Mouse (Mus musculus): ENCODE results near the gene Apoa4.
A peak's percentile ranks its signal among the peaks of the same experiment; 100 is the strongest.

Gene Apoa4

DNA sequence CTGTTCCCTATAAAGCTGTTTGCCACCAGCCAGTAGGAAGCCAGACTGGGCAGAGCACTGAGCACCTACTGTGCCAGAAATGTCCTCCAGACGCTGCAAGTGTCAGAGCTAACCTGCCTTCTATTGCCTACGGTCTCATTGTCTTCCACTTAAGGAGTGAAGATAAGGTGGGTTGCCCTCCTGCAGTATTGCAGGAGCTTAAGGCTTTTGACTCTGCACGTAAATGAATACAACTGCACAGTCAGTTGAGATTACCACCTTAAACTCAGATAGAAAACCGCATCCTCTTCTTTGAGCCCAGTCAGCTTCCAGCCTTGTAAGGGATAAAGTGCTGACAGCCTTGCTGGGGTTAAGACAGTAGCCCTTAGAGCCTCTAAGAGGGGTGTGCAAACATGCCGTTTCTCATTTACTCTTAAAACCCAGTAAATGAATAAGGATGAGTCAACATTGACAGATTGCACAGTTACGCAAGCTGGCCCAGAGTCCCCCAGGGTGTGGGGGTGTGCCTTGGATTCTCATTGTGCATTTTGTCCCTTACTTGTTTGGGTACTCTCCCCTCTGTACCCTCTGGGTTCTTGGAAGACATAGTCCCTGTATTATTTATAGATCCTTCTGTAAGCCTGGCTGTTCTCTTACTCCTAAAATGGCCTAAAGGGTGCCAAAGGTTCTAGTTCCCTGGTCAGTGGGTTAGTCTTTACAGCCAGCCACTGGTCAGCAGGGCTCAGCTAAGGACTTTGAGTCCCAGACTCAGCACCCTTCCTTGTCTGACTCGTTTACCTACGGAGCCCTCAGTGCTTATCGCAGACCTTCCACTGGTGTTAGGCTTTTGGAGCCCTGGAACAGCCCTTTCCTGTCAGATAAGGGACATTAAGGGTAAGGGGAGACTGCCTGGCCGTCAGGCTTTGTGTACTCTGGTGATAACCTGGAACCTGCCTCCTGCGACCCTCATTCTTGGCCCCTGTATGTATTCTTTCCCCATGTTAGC, 24.9 kb upstream of the Apoa4 start:
- no peak for TF ChIP-seq GATA4 (IDR thresholded peaks at IDR 0.05; ENCODE audit: insufficient replicate concordance, low read length)

DNA sequence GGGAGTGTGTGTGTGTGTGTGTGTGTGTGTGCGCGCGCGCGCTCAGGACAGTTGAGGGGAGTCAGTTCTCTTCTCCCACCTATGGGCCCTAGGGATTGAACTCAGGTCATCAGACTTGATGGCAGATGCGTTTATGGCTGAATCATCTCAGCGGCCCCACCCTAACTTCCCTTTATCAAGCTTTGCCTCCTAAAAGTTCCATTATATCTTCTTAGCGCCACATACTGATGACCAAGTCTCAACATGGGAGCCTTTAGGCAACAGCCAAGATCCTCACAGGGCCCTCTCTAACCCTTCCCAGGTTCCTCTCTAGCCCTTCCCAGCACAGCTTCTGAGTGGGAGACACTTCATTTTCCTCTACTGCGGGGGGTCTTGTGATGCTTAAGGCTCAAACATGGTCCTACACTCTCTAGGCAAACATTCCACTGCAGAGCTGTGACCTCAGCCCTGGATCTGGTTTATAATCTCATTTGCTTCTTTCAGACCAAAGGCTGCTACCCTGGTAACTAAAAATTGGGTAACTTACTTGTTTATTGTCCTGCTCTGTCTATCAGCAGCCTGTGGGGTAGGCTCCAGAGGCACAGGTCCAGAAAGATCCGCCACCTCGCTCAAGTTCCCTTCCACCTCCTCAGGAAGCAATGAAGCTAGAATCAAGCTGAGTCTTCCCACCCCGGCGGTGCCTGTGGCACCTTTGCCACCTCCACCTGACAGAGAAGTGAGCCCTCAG, 23.6 kb upstream of the Apoa4 start:
- TF ChIP-seq GATA4 (IDR thresholded peaks at IDR 0.05; ENCODE audit: insufficient replicate concordance, low read length): peak; percentile 63; the same call in 1 of the 2 replicates

DNA sequence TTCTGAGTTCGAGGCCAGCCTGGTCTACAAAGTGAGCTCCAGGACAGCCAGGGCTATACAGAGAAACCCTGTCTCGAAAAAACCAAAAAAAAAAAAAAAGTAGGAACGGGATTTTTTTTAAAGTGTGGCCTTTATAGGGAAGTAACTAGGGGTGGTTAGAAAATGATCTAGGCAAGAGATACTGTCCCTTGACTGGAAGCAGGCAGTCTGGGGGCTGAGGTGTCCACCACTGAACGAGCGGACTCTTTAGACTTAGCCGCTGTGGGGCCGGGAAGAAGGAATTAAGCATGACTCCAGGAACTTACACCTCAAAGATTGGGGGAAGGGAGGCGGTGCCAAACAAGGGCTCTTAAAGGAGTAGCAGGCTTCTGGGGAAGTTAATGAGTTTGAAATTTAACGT, 22.3 kb upstream of the Apoa4 start:
- no peak for TF ChIP-seq GATA4 (IDR thresholded peaks at IDR 0.05; ENCODE audit: insufficient replicate concordance, low read length)

DNA sequence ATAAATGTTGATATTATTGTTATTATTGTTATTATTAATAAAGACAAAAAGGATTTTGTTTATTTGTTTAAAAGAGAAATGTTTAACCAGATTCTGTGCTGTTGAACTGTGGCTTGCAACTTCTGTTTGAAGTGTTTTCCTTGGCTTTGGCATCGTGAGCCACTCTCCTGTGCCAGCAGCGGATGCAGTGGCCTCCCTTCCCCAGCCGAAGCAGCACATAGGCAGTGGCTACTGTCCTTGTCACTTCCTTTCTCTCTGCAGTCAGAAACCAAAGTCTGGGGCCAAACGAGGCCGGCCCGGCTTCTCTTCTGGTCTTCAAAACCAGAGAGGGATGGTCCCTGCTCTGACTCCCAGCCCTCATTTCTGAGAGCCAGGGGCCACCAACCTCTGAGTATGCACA, 17.4 kb upstream of the Apoa4 start:
- no peak for TF ChIP-seq GATA4 (IDR thresholded peaks at IDR 0.05; ENCODE audit: insufficient replicate concordance, low read length)

DNA sequence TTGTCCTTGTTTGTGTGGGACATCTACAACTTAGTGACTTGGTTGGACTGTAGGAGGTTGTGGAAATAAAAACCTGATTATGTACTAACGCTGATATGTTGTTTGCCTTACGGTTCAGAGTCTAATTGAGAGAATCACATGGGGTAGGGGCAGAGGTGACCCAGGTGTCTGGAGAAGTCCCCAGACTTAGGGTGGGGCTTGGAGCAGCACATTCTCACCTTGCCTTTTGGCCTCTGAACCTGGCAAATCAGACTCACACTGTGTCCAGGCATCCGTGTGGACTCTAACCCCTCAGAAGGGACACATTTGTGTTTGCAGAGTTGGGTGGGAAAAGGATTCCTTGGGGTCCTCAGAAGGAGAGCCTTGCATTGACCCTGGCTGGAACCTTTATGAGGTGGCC, 16.4 kb upstream of the Apoa4 start:
- TF ChIP-seq GATA4 (IDR thresholded peaks at IDR 0.05; ENCODE audit: insufficient replicate concordance, low read length): no peak

DNA sequence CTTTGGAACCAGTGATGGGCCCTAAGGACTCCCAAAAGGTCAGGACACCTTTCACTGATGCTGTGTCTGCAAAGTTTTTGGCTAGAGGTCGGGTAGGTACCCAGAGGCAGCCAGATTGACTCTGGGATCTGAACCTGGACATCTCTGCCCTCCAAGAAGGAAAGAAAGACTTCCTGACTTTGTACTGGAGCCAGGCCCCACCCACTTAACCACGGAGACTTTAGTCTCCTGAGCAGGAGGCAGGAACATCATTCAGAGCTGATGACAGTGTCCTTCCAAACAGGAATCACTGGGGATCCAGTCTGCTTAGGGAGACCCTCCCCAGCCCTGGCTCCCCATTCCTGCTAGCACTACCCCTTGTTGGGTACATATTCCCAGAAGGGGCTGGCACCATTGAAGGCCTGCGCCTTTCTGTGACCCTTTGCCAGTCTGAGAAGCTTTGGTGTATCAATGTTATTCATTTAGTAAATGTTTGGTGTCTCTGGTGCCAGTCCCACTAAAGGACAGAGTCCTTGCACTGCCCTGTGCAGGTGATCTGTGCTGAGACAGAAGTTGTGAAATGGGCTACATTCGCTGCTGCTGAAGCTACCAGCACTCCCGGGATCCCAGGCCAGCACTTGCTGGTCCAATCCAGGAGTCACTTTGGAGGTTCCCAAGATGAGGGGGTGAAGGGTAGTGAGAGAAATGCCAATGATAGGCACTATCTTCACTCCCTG, 15.4 kb upstream of the Apoa4 start:
- TF ChIP-seq GATA4 (IDR thresholded peaks at IDR 0.05; ENCODE audit: insufficient replicate concordance, low read length): no peak

DNA sequence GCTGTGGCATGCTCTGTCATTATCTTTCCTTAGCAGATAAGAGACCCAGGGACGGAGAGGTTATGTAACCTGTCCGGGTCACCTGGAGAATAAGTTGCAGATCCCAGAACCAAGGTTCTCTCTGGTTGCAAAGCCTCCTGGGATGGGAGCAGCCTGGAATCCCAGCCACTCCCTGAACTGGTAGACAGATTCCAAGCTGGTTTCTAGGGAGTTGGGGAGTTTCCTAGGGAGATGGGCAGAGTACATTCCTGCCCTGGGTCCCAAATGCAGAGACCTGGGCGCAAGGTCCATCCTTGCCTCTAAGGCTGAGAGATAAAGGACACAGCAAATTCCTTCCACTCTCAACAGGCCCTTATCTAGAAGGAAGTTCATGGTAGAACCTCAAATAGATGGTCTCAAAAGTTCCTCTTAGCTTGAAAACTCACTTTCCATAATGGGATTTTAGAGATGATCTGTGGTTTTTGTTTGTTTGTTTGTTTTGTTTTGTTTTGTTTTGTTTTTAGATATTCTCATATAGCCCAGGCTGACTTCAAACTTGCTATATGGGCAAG, 13.4 kb upstream of the Apoa4 start:
- TF ChIP-seq GATA4 (IDR thresholded peaks at IDR 0.05; ENCODE audit: insufficient replicate concordance, low read length): no peak

DNA sequence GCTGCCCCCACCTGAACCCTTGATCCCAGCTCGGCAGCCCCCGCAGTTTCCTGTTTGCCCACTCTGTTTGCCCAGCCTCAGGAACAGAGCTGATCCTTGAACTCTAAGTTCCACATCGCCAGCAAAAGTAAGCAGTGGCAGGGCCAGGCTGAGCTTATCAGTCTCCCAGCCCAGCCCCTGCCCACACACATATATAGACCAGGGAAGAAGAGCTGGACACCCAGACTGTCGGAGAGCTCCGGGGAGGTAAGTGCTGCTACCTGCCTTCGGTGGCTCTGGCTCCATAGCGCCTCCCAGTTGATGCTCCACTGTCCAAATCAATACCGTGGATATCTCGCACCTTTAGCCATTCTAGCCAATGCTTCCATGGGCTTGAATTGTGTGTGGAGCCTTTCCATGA, 12.0 kb upstream of the Apoa4 start, which contains the start of gene Apoa1:
Gene Apoa1, plus strand, starts transcription at position 90 of the 400 bp plus-strand sequence.
- TF ChIP-seq GATA4 (IDR thresholded peaks at IDR 0.05; ENCODE audit: insufficient replicate concordance, low read length): peak; percentile 46; the same call in 1 of the 2 replicates

DNA sequence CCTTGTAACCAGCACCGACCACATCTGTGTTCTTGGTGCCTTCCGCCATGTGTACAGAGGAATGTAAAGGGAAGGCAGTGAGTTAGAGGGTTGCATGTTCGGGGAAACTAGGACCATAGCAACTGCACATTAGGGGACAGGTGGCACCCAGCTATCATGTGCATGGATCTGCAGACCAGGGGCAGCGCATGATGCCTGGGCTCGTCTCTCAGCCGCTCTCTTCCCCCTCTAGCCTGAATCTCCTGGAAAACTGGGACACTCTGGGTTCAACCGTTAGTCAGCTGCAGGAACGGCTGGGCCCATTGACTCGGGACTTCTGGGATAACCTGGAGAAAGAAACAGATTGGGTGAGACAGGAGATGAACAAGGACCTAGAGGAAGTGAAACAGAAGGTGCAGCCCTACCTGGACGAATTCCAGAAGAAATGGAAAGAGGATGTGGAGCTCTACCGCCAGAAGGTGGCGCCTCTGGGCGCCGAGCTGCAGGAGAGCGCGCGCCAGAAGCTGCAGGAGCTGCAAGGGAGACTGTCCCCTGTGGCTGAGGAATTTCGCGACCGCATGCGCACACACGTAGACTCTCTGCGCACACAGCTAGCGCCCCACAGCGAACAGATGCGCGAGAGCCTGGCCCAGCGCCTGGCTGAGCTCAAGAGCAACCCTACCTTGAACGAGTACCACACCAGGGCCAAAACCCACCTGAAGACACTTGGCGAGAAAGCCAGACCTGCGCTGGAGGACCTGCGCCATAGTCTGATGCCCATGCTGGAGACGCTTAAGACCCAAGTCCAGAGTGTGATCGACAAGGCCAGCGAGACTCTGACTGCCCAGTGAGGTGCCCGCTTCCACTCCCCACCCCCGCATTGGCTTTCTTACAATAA, 10.7 kb upstream of the Apoa4 start:
- no peak for TF ChIP-seq GATA4 (IDR thresholded peaks at IDR 0.05; ENCODE audit: insufficient replicate concordance, low read length)

DNA sequence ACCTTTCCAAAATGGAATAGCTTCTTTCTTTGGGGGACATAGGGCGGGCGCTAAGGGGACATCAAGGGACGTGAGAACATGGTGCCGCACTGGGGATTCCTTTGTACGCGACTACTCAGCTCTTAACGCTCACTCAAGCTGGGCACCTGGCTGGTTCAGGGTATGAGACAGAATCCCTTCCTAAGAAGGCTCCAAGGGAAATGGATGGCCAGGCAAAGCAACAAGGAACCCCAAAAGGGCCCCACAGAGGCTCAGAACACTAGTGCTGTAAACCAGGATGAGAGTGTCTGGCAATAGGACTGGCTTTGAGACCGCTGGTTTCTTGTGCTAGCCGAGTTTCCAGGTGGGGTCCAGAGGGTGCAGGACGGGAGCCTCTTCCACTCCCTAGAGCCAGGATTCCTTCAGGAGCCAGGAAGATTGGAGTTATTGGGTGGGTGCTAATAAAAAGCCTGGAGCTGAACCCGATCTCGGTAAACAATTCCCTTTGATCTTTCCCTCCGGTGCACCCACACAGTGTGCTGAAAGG, 10.0 kb upstream of the Apoa4 start:
- no peak for TF ChIP-seq GATA4 (IDR thresholded peaks at IDR 0.05; ENCODE audit: insufficient replicate concordance, low read length)

DNA sequence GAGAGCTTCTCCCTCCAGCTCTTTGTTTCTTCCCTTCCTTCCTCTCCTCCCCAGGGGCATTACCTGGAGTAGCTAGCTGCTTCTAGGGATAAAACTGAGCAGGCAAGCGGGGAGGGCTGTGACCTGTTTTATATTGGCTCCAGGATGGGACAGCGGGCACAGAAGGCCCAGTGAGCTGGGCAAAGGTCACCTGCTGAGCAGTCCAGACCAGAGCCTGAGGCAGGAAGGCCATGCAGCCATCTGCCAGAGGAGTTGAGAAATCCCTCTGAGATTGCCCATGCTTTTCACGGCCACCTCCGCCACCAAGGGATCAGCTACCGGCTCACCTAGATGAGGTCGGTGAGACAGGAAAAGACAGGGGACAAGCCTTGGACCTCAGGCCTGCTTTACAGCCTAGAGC, 5.3 kb upstream of the Apoa4 start:
- TF ChIP-seq GATA4 (IDR thresholded peaks at IDR 0.05; ENCODE audit: insufficient replicate concordance, low read length): 0 out of 2 replicates have a peak, but pooled peaks have one; percentile 3

DNA sequence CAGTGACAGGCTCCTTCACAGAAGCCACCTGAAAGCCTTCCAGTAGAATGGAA, 5.1 kb upstream of the Apoa4 start, which contains the start of gene Apoc3:
Gene Apoc3, minus strand, starts transcription at position 41 of the 53 bp plus-strand sequence.
- no peak for TF ChIP-seq GATA4 (IDR thresholded peaks at IDR 0.05; ENCODE audit: insufficient replicate concordance, low read length)

DNA sequence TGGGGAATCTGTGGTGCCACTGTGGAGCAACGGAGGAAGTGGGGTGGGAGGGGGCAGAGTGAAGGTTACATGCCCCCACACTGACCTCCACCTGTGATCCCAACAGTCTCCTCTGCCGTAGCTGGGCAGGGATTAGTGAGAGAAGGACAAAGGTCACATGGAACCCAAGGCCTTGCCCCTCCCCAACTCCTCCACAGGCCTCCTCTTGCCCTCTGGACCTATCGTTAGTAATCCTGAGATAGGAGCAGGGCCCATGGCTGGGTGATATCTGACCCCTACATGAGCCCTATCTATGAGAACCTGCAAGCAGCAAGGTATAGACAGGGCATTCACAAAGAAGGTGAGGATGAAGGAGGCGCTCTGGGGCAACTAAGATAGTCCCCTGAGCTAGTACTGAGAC, 4.8 kb upstream of the Apoa4 start:
- peak; percentile 12; the same call in 1 of the 2 replicates for TF ChIP-seq GATA4 (IDR thresholded peaks at IDR 0.05; ENCODE audit: insufficient replicate concordance, low read length)

DNA sequence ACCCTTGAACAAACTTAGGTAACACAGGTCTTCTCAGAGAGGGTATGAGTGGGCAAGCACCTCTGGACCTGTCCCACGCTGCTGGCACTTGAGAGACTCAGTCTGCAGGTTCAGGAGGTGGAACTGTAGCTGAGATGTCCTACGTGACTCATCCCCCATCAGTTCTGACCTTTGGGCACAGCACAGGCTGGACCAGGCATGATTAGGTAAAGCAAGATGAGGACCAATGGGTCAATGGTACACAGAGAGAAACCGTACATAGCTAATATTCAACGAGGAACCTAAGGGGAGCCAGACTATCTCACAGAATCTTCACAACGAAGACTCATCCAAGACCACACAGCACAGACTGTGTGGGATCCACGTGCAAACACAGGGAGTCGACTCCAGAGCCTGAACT, 1.6 kb upstream of the Apoa4 start:
- TF ChIP-seq GATA4 (IDR thresholded peaks at IDR 0.05; ENCODE audit: insufficient replicate concordance, low read length): no peak
